Mouse (Mus musculus): ENCODE data around the gene Tubg2. TPM values are rescaled to one million over a fixed set of nuclear protein-coding genes. Genes with fewer than 3 reads are reported as not detected.

Tubg2 gene
- polyA plus RNA-seq, 1 experiment from 2014 or later: 4.3 TPM

- Histone ChIP-seq H3K27ac (ENCODE audit: low read depth, low read length) (peak overlapping the region; percentile 7; the same call in 1 of the 2 replicates), H3K9ac (ENCODE audit: low read depth, low read length) (no peak overlapping the region), H3K27me3 (ENCODE audit: control insufficient read depth, insufficient read depth, low read length) (0 out of 2 replicates have a peak, but pooled peaks cover 2% of the 10 kb centered on the region), H3K4me1 (ENCODE audit: control insufficient read depth, insufficient read depth, low read length) (peaks cover 31% of the 10 kb centered on the region), H3K9me3 (replicated peaks; ENCODE audit: control insufficient read depth, low read length) (no peaks in the 10 kb centered on the region), H3K4me2 (0 out of 2 replicates have a peak overlapping the region, but pooled peaks have one; percentile 2), H3K36me3 (ENCODE audit: control insufficient read depth, insufficient read depth, low read length) (peaks cover 4% of the 10 kb centered on the region; the same call in 1 of the 2 replicates), H3K4me3 (ENCODE audit: low read depth, low read length) (no peak overlapping the region)
- 39% methylated on average over 17 of the region's 17 CpGs for WGBS (ENCODE audit: insufficient replicate concordance)
- ATAC-seq (replicated peaks; ENCODE audit: insufficient number of reproducible peaks, low FRiP score, low TSS enrichment): no peak
Measured at GRCm38 (mm10) chr11:101190913-101191907, 35.5 kb downstream of the Tubg2 start.

DNA sequence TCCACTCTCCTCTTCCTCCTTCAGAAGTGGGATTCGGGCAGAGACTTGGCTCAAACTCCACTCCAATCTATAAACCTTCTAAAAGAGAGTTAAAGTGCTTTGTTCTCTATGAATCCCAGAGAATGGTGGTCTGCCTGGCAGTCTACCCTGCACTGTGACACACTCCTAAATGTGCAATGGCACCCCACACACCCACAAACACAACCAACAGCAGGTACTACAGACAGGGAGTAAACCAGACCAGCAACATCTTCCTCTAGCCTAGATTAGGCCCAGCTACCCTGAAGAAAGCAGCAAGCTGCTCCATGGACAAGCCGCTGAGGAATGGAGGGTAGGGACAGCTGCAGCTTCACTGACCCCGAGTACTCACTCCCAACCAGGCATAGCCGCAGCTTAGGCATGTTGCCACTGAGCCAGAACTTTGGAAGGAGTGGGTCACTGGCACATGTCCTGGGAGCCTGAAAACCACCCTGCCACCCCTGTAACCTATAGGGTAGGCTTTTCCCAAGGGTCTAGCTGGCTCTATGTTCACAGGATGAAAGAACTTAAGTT lies 36.3 kb downstream of the Tubg2 start:
- H3K4me2 ChIP-seq: no peak overlapping the region
- peaks cover 31% of the 10 kb centered on the region for H3K4me1 ChIP-seq (ENCODE audit: control insufficient read depth, insufficient read depth, low read length)
- H3K9me3 ChIP-seq (replicated peaks; ENCODE audit: control insufficient read depth, low read length): no peaks in the 10 kb centered on the region
- ATAC-seq (replicated peaks; ENCODE audit: insufficient number of reproducible peaks, low FRiP score, low TSS enrichment): no peak
- H3K9ac ChIP-seq (ENCODE audit: low read depth, low read length): no peak overlapping the region
- no peaks in the 10 kb centered on the region for H3K27me3 ChIP-seq (ENCODE audit: control insufficient read depth, insufficient read depth, low read length)
- no peak overlapping the region for H3K27ac ChIP-seq (ENCODE audit: low read depth, low read length)
- H3K36me3 ChIP-seq (ENCODE audit: control insufficient read depth, insufficient read depth, low read length): peaks cover 10% of the 10 kb centered on the region; the same call in 1 of the 2 replicates
- 70% methylated on average over 4 of the region's 4 CpGs for WGBS (ENCODE audit: insufficient replicate concordance)
- no peak overlapping the region for H3K4me3 ChIP-seq (ENCODE audit: low read depth, low read length)

DNA sequence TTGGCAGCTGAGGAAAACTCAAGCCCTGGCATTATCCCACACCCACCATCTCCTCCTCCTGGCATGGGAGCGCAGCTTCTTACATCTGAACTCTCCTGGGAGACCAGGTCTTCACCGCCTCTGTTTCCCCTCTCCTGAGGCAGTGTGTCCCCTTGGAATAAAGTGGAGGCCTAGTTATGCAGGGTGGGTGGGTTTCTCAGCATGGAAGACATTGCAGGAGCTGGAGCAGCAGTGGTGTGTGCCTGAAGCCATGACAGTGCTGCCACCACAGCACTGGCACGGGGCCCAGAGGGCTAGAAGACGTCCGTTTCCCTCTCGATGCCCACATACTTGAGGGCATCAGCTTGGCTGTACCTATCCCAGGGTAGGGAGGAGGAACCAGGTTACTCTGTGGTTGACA lies 36.9 kb downstream of the Tubg2 start:
- WGBS (ENCODE audit: insufficient replicate concordance): 92% methylated on average over 6 of the region's 6 CpGs
- H3K36me3 ChIP-seq (ENCODE audit: control insufficient read depth, insufficient read depth, low read length): peaks cover 12% of the 10 kb centered on the region
- peaks cover 31% of the 10 kb centered on the region for H3K4me1 ChIP-seq (ENCODE audit: control insufficient read depth, insufficient read depth, low read length)
- no peak overlapping the region for H3K4me3 ChIP-seq (ENCODE audit: low read depth, low read length)
- H3K27me3 ChIP-seq (ENCODE audit: control insufficient read depth, insufficient read depth, low read length): no peaks in the 10 kb centered on the region
- no peak overlapping the region for H3K27ac ChIP-seq (ENCODE audit: low read depth, low read length)
- no peak for ATAC-seq (replicated peaks; ENCODE audit: insufficient number of reproducible peaks, low FRiP score, low TSS enrichment)
- H3K4me2 ChIP-seq: no peak overlapping the region
- H3K9ac ChIP-seq (ENCODE audit: low read depth, low read length): no peak overlapping the region
- H3K9me3 ChIP-seq (replicated peaks; ENCODE audit: control insufficient read depth, low read length): no peaks in the 10 kb centered on the region

DNA sequence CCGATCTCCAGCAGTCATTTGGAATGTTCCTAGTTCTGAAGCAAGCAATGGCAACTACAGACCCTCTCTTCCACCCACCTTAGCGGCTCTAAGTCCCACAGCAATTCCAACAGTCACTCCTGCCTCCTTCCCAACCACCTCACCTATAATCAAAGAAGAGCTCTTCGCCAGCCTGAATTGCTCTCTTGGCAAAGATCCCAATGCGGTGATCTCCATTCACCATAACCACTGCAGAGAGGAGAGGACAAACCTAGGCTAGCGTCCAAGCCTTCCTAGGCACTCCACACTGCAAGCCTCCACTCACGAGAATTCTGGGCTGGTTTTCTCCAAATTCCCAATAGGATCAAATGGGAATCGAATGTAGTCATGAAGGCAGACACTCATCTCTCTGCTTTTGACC lies 37.4 kb downstream of the Tubg2 start:
- ATAC-seq (replicated peaks; ENCODE audit: insufficient number of reproducible peaks, low FRiP score, low TSS enrichment): no peak
- H3K9ac ChIP-seq (ENCODE audit: low read depth, low read length): no peak overlapping the region
- WGBS (ENCODE audit: insufficient replicate concordance): 85% methylated on average over 7 of the region's 7 CpGs
- no peak overlapping the region for H3K4me3 ChIP-seq (ENCODE audit: low read depth, low read length)
- no peak overlapping the region for H3K27ac ChIP-seq (ENCODE audit: low read depth, low read length)
- peaks cover 31% of the 10 kb centered on the region for H3K4me1 ChIP-seq (ENCODE audit: control insufficient read depth, insufficient read depth, low read length)
- H3K9me3 ChIP-seq (replicated peaks; ENCODE audit: control insufficient read depth, low read length): no peaks in the 10 kb centered on the region
- H3K27me3 ChIP-seq (ENCODE audit: control insufficient read depth, insufficient read depth, low read length): no peaks in the 10 kb centered on the region
- H3K4me2 ChIP-seq: no peak overlapping the region
- peaks cover 12% of the 10 kb centered on the region for H3K36me3 ChIP-seq (ENCODE audit: control insufficient read depth, insufficient read depth, low read length)

GRCm38 (mm10) chr11:101194137-101194536 lies 38.4 kb downstream of the Tubg2 start:
- H3K4me1 ChIP-seq (ENCODE audit: control insufficient read depth, insufficient read depth, low read length): peaks cover 30% of the 10 kb centered on the region
- H3K9me3 ChIP-seq (replicated peaks; ENCODE audit: control insufficient read depth, low read length): no peaks in the 10 kb centered on the region
- no peak overlapping the region for H3K9ac ChIP-seq (ENCODE audit: low read depth, low read length)
- ATAC-seq (replicated peaks; ENCODE audit: insufficient number of reproducible peaks, low FRiP score, low TSS enrichment): no peak
- no peaks in the 10 kb centered on the region for H3K27me3 ChIP-seq (ENCODE audit: control insufficient read depth, insufficient read depth, low read length)
- 54% methylated on average over 5 of the region's 5 CpGs for WGBS (ENCODE audit: insufficient replicate concordance)
- peaks cover 13% of the 10 kb centered on the region for H3K36me3 ChIP-seq (ENCODE audit: control insufficient read depth, insufficient read depth, low read length)
- H3K27ac ChIP-seq (ENCODE audit: low read depth, low read length): no peak overlapping the region
- H3K4me2 ChIP-seq: no peak overlapping the region
- no peak overlapping the region for H3K4me3 ChIP-seq (ENCODE audit: low read depth, low read length)

DNA sequence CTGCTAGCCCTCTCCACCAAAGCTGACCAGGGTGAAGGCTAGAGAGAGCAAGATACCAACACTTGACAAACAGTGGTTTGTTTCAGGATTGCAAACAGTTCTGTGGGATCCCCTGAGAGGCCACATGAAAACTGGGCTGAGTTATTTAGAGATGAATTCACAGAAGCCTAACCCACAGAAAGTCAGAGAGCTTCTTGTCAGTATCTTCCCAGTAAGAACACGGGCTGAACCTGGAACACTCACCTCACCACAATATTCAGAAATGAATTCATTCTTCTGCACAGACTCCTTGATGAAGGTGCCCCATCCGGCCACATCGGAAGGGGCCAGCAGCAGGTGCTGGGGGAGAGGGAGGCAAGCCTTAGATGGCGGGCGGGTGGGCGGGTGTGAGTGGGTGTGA lies 38.9 kb downstream of the Tubg2 start:
- Histone ChIP-seq H3K4me2 (no peak overlapping the region), H3K27ac (ENCODE audit: low read depth, low read length) (no peak overlapping the region), H3K27me3 (ENCODE audit: control insufficient read depth, insufficient read depth, low read length) (no peaks in the 10 kb centered on the region), H3K36me3 (ENCODE audit: control insufficient read depth, insufficient read depth, low read length) (peaks cover 18% of the 10 kb centered on the region), H3K9ac (ENCODE audit: low read depth, low read length) (no peak overlapping the region), H3K9me3 (replicated peaks; ENCODE audit: control insufficient read depth, low read length) (no peaks in the 10 kb centered on the region), H3K4me1 (ENCODE audit: control insufficient read depth, insufficient read depth, low read length) (peaks cover 24% of the 10 kb centered on the region), H3K4me3 (ENCODE audit: low read depth, low read length) (no peak overlapping the region)
- WGBS (ENCODE audit: insufficient replicate concordance): 88% methylated on average over 6 of the region's 6 CpGs
- no peak for ATAC-seq (replicated peaks; ENCODE audit: insufficient number of reproducible peaks, low FRiP score, low TSS enrichment)

DNA sequence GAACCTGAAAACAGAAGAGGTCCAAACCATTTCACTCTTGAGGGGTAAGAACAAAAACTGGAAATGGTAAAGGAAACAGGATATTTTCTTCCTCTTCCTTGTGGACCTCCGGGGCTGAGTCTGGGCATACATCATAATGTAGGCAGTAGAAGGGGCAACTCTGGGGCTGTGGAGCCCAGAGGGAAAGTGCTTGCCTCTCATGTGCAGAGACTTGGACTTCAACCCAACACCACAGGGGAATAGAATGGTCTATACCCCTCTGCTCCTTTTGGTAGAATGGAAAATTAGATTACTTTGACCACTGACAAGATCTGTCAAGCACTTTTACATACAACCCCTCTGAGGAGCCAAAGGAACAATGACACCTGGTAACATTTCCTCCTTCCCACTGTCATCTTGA lies 39.4 kb downstream of the Tubg2 start:
- ATAC-seq (replicated peaks; ENCODE audit: insufficient number of reproducible peaks, low FRiP score, low TSS enrichment): no peak
- Histone ChIP-seq H3K4me2 (no peak overlapping the region), H3K27me3 (ENCODE audit: control insufficient read depth, insufficient read depth, low read length) (no peaks in the 10 kb centered on the region), H3K36me3 (ENCODE audit: control insufficient read depth, insufficient read depth, low read length) (peaks cover 20% of the 10 kb centered on the region), H3K9me3 (replicated peaks; ENCODE audit: control insufficient read depth, low read length) (no peaks in the 10 kb centered on the region), H3K27ac (ENCODE audit: low read depth, low read length) (no peak overlapping the region), H3K4me3 (ENCODE audit: low read depth, low read length) (no peak overlapping the region), H3K9ac (ENCODE audit: low read depth, low read length) (no peak overlapping the region), H3K4me1 (ENCODE audit: control insufficient read depth, insufficient read depth, low read length) (peaks cover 20% of the 10 kb centered on the region)
- WGBS (ENCODE audit: insufficient replicate concordance): 69% methylated on average over 1 of the region's 1 CpGs

GRCm38 (mm10) chr11:101195571-101195970 lies 39.9 kb downstream of the Tubg2 start:
- WGBS (ENCODE audit: insufficient replicate concordance): 88% methylated on average over 8 of the region's 8 CpGs
- peaks cover 16% of the 10 kb centered on the region for H3K4me1 ChIP-seq (ENCODE audit: control insufficient read depth, insufficient read depth, low read length)
- H3K4me3 ChIP-seq (ENCODE audit: low read depth, low read length): no peak overlapping the region
- no peak overlapping the region for H3K9ac ChIP-seq (ENCODE audit: low read depth, low read length)
- no peaks in the 10 kb centered on the region for H3K9me3 ChIP-seq (replicated peaks; ENCODE audit: control insufficient read depth, low read length)
- H3K4me2 ChIP-seq: no peak overlapping the region
- ATAC-seq (replicated peaks; ENCODE audit: insufficient number of reproducible peaks, low FRiP score, low TSS enrichment): no peak
- no peaks in the 10 kb centered on the region for H3K27me3 ChIP-seq (ENCODE audit: control insufficient read depth, insufficient read depth, low read length)
- no peak overlapping the region for H3K27ac ChIP-seq (ENCODE audit: low read depth, low read length)
- H3K36me3 ChIP-seq (ENCODE audit: control insufficient read depth, insufficient read depth, low read length): peaks cover 20% of the 10 kb centered on the region

Data from heart, embryonic 11.5 days (tissue).